Mouse (Mus musculus): ENCODE measurements around the gene Cd47.

- TF ChIP-seq CTCF (conservative IDR thresholded peaks at IDR 0.05 in 1 of 2, IDR thresholded peaks at IDR 0.05 in 1 of 2; ENCODE audit: low read depth in 2 of 2, low read length in 2 of 2), result no peak
- no peak for TF ChIP-seq ZKSCAN1 (IDR thresholded peaks at IDR 0.05; ENCODE audit: borderline replicate concordance, low read depth, low read length)
- TF ChIP-seq USF2 (conservative IDR thresholded peaks at IDR 0.05; ENCODE audit: low read depth, low read length), result no peak
- no peak for TF ChIP-seq MAZ (IDR thresholded peaks at IDR 0.05; ENCODE audit: low read depth, low read length)
- TF ChIP-seq ETS1 (conservative IDR thresholded peaks at IDR 0.05; ENCODE audit: low read depth, low read length), result no peak
- no peak for TF ChIP-seq POLR2A (IDR thresholded peaks at IDR 0.05; ENCODE audit: low read depth, low read length)
- TF ChIP-seq BHLHE40 (IDR thresholded peaks at IDR 0.05; ENCODE audit: low read depth, low read length), result no peak
- TF ChIP-seq HCFC1 (IDR thresholded peaks at IDR 0.05; ENCODE audit: low read depth, low read length), result no peak
- no peak for TF ChIP-seq RAD21 (IDR thresholded peaks at IDR 0.05; ENCODE audit: low read depth, low read length)
- TF ChIP-seq EP300 (IDR thresholded peaks at IDR 0.05; ENCODE audit: low read length), result no peak
Measured at GRCm38 (mm10) chr16:49783369-49783768, 17.0 kb upstream of the Cd47 start.
